Mouse (Mus musculus) heart, embryonic 12.5 days (tissue): Measurements from ENCODE around the gene Pecam1. TPM values are rescaled to one million over a fixed set of nuclear protein-coding genes. Genes with fewer than 3 reads are reported as not detected.
"Not testable (repeated sequence)": the region's sequence is repeated elsewhere in the genome, so short reads cannot be mapped to it uniquely, and the experiment has no call there.

Source experiments
- ATAC-seq: fragments of 200-750 bp; cut with Nextera tagmentation; 2 replicates; pipeline ENCODE4 v1.8.0; 2017; ENCODE audit warnings: moderate TSS enrichment, moderate library complexity; ENCODE audit not compliant: insufficient number of reproducible peaks, low FRiP score
- H3K27ac ChIP-seq: fragments of 300-500 bp; sonication (generic); 2 replicates; pipeline ENCODE4 v1.5.1; 2016; ENCODE audit warnings: mild to moderate bottlenecking, moderate library complexity; ENCODE audit not compliant: poor library complexity, severe bottlenecking
- H3K27me3 ChIP-seq: fragments of 300-500 bp; sonication (generic); replicated peaks from 2 replicates; pipeline ENCODE4 v1.6.1; 2016; ENCODE audit warnings: mild to moderate bottlenecking, moderate library complexity
- H3K36me3 ChIP-seq: fragments of 300-500 bp; sonication (generic); 2 replicates; pipeline ENCODE4 v1.6.1; 2016; ENCODE audit warnings: mild to moderate bottlenecking, moderate library complexity
- H3K4me1 ChIP-seq: fragments of 300-500 bp; sonication (generic); replicated peaks from 2 replicates; pipeline ENCODE4 v1.6.1; 2016; ENCODE audit warnings: mild to moderate bottlenecking
- H3K4me2 ChIP-seq: fragments of 300-500 bp; sonication (generic); 2 replicates; pipeline ENCODE4 v1.6.1; 2016; ENCODE audit warnings: mild to moderate bottlenecking, moderate library complexity
- H3K4me3 ChIP-seq: fragments of 300-500 bp; sonication (generic); 2 replicates; pipeline ENCODE4 v1.5.1; 2016; ENCODE audit warnings: mild to moderate bottlenecking
- H3K9ac ChIP-seq: fragments of 300-500 bp; sonication (generic); 2 replicates; pipeline ENCODE4 v1.6.1; 2016; ENCODE audit warnings: mild to moderate bottlenecking, moderate library complexity
- H3K9me3 ChIP-seq: fragments of 300-500 bp; sonication (generic); replicated peaks from 2 replicates; pipeline ENCODE4 v1.6.1; 2016; ENCODE audit warnings: mild to moderate bottlenecking, moderate library complexity
- WGBS: fragments of 180-500 bp; shearing (Covaris S2); methylation state at CpG from one replicate; pipeline ENCODE4 v1.1.7; 2016; 5-methylcytosine and 5-hydroxymethylcytosine counted together
- polyA plus RNA-seq: library from polyadenylated mRNA; unstranded; fragments of >200 nt; fragmentation: Nextera tagmentation; extraction: Ambion mirVana; gene quantifications from 2 replicates; pipeline ENCODE4 v1.2.1, GENCODE M21; 2016

Pecam1 gene
- polyA plus RNA-seq, 1 experiment from 2014 or later: 67.9 TPM

DNA sequence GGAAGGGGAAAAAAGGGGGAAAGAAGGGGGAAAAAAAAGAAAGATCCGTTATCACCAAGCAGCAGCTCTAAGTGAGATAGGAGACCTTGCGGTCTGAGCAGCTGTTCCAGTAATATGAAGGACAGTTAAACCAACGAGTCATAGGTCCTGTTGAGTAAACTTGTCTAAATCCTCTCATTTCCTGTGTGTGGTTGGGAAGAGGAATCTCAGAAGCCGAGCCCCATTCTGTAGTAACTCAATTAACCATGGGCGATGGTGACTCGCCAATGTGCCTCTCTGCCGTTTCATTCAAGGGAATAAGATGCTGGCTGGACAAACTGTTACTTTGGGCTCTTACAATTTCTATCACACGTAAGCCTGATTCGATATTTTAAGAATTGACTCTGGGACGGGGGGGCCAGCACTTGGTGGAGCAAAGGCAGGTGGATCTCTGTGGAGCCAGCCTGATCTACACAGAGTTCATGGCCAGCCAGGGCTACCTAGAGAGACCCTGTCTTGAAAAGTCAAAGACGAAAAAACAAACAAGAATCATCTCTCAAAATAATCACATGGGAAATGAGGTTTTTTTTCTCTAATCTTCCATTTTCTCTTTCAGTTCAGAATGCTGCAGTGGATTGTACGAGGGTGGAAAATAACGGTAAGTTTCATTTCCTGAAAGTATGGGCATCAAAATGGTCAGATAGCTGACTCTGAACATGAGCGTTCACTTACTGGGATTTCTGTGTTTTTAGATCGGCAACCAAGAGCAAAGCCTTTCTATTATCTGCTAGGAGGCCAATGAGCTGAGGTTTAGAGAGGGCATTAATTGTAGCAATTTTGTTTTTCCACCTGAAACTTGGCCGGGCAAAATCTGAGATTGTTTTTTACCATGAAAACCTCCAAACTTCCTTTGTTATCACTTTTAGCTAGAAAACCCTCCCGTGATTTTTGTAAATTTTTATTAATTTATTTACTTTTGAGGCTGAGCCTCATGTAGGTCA lies 901 bp upstream of the Pecam1 start, which contains the start of gene Milr1:
Milr1 (plus strand) TSS at position 188 of the 980 bp plus-strand sequence.
- H3K36me3 ChIP-seq: no peaks in the 10 kb centered on the region
- H3K9ac ChIP-seq: no peak within 1 kb of the TSS
- H3K4me3 ChIP-seq: no peak within 1 kb of the TSS
- H3K27me3 ChIP-seq: no peaks in the 10 kb centered on the region
- no peaks in the 10 kb centered on the region for H3K9me3 ChIP-seq
- no peak within 1 kb of the TSS for H3K4me2 ChIP-seq
- no peak for ATAC-seq
- H3K27ac ChIP-seq: no peak within 1 kb of the TSS
- peaks cover 9% of the 10 kb centered on the region; the same call in 1 of the 2 replicates for H3K4me1 ChIP-seq
- WGBS: 72% methylated on average over 17 of the region's 17 CpGs

DNA sequence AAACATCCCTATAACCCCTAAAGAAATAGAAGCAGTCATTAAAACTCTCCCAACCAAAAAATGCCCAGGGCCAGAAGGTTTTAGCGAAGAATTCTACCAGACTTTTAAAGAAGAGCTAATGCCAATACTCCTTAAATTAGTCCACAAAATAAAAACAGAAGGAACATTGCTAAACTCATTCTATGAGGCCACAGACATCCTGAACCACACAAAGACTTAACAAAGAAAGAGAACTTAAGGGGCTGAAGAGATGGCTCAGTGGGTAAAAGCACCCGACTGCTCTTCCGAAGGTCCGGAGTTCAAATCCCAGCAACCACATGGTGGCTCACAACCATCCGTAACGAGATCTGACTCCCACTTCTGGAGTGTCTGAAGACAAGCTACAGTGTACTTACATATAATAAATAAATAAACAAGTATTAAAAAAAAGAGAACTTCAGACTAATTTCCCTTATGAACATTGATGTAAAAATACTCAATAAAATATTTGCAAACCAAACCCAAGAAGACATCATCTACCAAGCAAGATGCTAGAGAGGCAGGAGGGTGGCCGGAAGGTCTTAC lies 789 bp downstream of the Pecam1 start:
- not testable (repeated sequence) for H3K9me3 ChIP-seq, ATAC-seq, H3K27me3 ChIP-seq, H3K4me1 ChIP-seq, H3K4me3 ChIP-seq, H3K36me3 ChIP-seq, H3K4me2 ChIP-seq, H3K9ac ChIP-seq, H3K27ac ChIP-seq
- 95% methylated on average over 7 of the region's 7 CpGs for WGBS

DNA sequence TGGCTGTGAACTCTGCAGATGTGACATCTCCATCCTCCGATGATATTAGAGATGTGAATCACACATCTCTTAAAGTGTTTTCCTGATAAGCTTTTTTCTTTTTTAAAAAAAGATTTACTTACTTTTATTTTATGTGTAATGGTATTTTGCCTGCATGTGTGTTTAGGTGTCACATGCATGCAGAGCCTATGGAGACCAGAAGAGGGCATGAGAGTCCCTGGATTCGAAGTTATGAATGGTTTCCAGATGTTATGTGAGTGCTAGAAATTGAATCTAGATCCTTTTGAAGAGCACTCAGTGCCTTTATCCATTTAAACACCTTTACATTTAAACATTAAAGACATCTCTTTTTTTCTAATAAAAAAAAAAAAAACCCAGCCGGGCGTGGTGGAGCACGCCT lies 5.5 kb downstream of the Pecam1 start:
- H3K27me3 ChIP-seq: no peaks in the 10 kb centered on the region
- no peak overlapping the region for H3K4me3 ChIP-seq
- H3K9me3 ChIP-seq: 0 out of 2 replicates have a peak, but pooled peaks cover 3% of the 10 kb centered on the region
- H3K4me2 ChIP-seq: no peak overlapping the region
- H3K4me1 ChIP-seq: no peaks in the 10 kb centered on the region
- H3K27ac ChIP-seq: no peak overlapping the region
- H3K9ac ChIP-seq: no peak overlapping the region
- WGBS: 87% methylated on average over 5 of the region's 5 CpGs
- no peak for ATAC-seq
- H3K36me3 ChIP-seq: no peaks in the 10 kb centered on the region

DNA sequence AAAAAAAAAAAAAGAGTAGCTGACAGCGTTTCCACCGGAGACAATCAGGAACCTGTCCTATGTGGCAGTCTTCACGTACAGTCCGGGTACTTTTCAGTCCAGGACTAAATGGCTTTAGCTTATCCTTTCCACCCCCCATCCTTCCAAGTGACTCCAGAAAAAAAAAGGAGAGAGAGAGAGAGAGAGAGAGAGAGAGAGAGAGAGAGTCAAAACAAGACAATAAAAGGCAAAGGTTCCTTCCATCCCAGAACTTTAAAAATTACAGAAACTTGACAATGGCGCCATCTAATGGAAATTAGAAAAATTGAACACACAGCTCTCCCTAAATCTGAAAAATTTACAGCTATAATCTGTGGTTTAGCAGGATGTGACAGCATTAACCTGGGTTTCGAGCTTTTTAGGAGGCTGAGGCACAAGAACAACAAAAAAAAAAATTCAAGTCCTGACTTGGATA lies 8.0 kb downstream of the Pecam1 start:
- Histone ChIP-seq H3K9me3 (0 out of 2 replicates have a peak, but pooled peaks cover 3% of the 10 kb centered on the region), H3K27me3 (no peaks in the 10 kb centered on the region), H3K9ac (no peak overlapping the region), H3K4me1 (peaks cover under 1% of the 10 kb centered on the region; the same call in 1 of the 2 replicates), H3K4me2 (no peak overlapping the region), H3K27ac (no peak overlapping the region), H3K4me3 (no peak overlapping the region), H3K36me3 (no peaks in the 10 kb centered on the region)
- no peak for ATAC-seq
- WGBS: 43% methylated on average over 6 of the region's 6 CpGs

DNA sequence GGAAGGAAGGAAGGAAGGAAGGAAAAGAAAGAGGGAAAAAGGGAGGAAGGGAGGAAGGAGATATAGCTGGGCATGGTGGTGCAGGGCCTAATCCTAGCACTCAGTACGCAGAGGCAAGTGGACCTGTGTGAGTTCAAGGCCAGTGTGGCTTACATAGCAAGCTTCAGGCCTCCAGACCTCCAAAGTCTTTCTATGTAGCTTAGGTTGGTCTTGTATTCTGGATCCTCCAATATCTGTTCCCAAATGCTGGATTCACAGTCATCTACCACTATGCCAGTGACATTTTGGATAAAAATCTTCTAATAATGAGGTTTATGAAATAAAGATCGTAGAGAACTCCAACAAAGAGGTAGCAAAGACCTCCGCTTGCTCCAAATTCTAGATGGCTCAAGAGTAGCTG lies 8.6 kb downstream of the Pecam1 start:
- 86% methylated on average over 3 of the region's 3 CpGs for WGBS
- 0 out of 2 replicates have a peak, but pooled peaks cover 3% of the 10 kb centered on the region for H3K9me3 ChIP-seq
- H3K4me1 ChIP-seq: peaks cover 6% of the 10 kb centered on the region
- no peaks in the 10 kb centered on the region for H3K36me3 ChIP-seq
- no peak overlapping the region for H3K9ac ChIP-seq
- no peak overlapping the region for H3K4me2 ChIP-seq
- no peak overlapping the region for H3K27ac ChIP-seq
- H3K4me3 ChIP-seq: no peak overlapping the region
- H3K27me3 ChIP-seq: no peaks in the 10 kb centered on the region
- ATAC-seq: no peak

DNA sequence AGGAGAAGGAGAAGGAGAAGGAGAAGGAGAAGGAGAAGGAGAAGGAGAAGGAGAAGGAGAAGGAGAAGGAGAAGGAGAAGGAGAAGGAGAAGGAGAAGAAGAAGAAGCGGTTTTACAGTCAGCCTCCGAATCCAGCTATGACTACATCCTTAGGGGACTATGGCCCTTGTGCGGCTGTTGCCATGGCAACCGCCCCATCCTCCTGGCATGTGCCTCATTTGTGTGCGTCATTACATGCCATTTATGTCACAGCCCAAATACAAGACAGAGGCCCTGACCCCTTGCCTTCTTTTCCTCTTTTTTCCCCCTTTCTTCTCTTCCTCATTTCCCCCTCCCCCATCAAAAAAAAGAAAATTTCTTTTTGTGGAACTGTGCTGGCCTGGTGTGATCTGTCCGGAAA lies 9.2 kb downstream of the Pecam1 start:
- H3K4me1 ChIP-seq: peaks cover 6% of the 10 kb centered on the region
- no peak overlapping the region for H3K9ac ChIP-seq
- H3K27ac ChIP-seq: no peak overlapping the region
- H3K4me3 ChIP-seq: no peak overlapping the region
- 70% methylated on average over 6 of the region's 6 CpGs for WGBS
- no peak for ATAC-seq
- H3K36me3 ChIP-seq: no peaks in the 10 kb centered on the region
- 0 out of 2 replicates have a peak, but pooled peaks cover 3% of the 10 kb centered on the region for H3K9me3 ChIP-seq
- H3K27me3 ChIP-seq: no peaks in the 10 kb centered on the region
- H3K4me2 ChIP-seq: no peak overlapping the region

DNA sequence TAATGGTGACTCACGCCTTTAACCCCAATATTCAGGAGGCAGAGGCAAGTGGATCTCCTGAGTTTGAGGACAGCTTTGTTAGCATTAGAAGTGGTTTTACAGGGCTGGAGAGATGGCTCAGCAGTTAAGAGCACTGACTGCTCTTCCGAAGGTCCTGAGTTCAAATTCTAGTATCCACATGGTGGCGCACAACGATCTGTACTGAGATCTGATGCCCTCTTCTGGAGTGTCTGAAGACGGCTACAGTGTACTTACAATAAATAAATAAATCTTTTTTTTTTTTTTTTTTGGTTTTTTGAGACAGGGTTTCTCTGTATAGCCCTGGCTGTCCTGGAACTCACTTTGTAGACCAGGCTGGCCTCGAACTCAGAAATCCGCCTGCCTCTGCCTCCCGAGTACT lies 9.7 kb downstream of the Pecam1 start:
- H3K27ac ChIP-seq, H3K27me3 ChIP-seq, ATAC-seq, H3K4me2 ChIP-seq, H3K9me3 ChIP-seq, H3K4me1 ChIP-seq, H3K9ac ChIP-seq, H3K36me3 ChIP-seq, H3K4me3 ChIP-seq: not testable (repeated sequence)
- WGBS: 96% methylated on average over 5 of the region's 8 CpGs

DNA sequence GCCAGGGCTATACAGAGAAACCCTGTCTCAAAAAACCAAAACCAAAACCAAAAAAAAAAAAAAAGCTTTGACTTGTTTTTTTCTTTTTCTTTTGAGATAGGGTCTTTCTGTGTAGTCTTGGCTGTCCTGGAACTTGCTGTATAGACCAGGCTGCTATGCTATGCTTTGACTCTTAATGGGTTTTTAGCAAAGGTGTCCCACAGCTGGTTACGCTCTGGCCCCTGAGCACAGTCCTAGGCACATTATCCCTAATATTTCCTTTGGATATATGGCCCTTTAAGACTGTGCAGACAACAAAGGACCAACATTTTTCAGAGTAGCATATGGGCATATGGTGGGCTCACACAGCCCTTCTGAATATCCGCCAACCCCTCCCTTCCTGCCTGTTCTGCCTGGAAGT lies 11.3 kb downstream of the Pecam1 start:
- Histone ChIP-seq H3K4me3 (no peak overlapping the region), H3K27me3 (no peaks in the 10 kb centered on the region), H3K9me3 (no peaks in the 10 kb centered on the region), H3K4me2 (no peak overlapping the region), H3K4me1 (peaks cover 6% of the 10 kb centered on the region), H3K36me3 (no peaks in the 10 kb centered on the region), H3K9ac (no peak overlapping the region), H3K27ac (no peak overlapping the region)
- 99% methylated on average over 2 of the region's 2 CpGs for WGBS
- no peak for ATAC-seq

DNA sequence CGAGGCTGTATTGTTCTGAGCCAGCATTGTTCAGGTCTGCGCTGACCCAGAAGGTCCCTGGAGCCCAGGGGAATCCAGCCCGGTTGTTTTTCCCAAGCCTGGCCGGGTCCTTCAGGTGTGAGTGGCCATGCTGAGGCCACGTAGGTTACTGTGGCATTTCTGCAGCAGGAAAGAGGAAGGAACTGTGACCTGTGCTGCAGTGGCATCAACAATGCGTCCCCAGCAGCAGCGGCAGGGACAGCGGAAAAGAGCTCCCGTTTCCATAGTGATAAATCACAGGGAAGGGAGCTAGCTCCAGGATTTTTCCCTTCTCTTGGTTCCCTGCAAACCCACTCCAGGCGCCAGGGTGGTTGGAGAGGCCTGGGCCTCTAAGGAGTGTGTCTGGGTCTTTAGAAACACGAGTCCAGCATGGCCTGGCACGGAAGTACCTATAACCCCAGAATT lies 13.2 kb downstream of the Pecam1 start:
- H3K4me3 ChIP-seq: no peak overlapping the region
- ATAC-seq: peak; percentile 33; the same call in 1 of the 2 replicates
- H3K9me3 ChIP-seq: no peaks in the 10 kb centered on the region
- no peaks in the 10 kb centered on the region for H3K27me3 ChIP-seq
- H3K36me3 ChIP-seq: no peaks in the 10 kb centered on the region
- H3K27ac ChIP-seq: 0 out of 2 replicates have a peak overlapping the region, but pooled peaks have one; percentile 24
- no peak overlapping the region for H3K4me2 ChIP-seq
- peaks cover 6% of the 10 kb centered on the region for H3K4me1 ChIP-seq
- H3K9ac ChIP-seq: no peak overlapping the region
- 32% methylated on average over 12 of the region's 12 CpGs for WGBS

DNA sequence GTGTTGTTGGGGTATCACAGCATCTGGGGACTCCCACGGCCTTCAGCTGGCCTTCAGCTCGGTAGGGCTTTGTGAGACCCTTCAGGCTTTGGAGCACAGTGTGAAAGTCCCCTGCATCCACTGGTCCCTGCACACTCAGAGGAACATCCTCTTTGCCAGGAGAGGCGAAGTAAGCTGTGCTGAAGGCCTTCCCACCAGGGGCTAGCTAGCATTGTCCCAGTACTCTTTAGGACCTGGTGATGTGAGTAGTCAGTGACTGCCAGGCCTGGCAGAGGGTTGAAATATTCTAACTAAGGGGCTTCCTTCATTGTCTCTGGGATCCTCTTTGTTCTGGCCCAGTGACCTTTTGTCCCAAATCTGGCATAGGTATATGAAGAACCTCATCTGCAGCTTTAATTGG lies 13.8 kb downstream of the Pecam1 start:
- WGBS: 81% methylated on average over 3 of the region's 3 CpGs
- H3K4me3 ChIP-seq: no peak overlapping the region
- no peak overlapping the region for H3K27ac ChIP-seq
- no peak overlapping the region for H3K9ac ChIP-seq
- no peaks in the 10 kb centered on the region for H3K36me3 ChIP-seq
- no peak overlapping the region for H3K4me2 ChIP-seq
- no peaks in the 10 kb centered on the region for H3K27me3 ChIP-seq
- peaks cover 6% of the 10 kb centered on the region for H3K4me1 ChIP-seq
- no peak for ATAC-seq
- no peaks in the 10 kb centered on the region for H3K9me3 ChIP-seq

DNA sequence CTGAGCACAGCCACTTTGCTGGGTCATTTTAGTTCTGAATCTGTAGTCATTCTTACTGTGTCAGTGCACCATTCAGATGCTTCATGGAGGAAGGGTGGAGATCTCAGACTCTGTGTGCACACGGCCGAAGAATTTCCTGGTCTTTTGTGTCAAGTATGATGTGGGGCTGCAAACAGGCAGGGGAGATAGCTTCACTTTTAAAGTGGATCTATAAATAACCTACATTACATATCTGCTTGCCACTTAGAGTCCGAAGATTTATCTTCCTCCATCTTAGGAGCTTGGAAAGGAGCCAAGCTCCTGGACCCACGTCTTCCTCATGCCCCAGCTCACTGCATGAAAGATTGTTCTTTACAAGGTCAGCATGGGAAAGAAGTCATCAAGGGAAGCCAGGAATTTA lies 19.7 kb downstream of the Pecam1 start:
- Histone ChIP-seq H3K27ac (peak overlapping the region; percentile 86), H3K36me3 (no peaks in the 10 kb centered on the region), H3K27me3 (no peaks in the 10 kb centered on the region), H3K9ac (no peak overlapping the region), H3K4me2 (peak overlapping the region; percentile 18; the same call in 1 of the 2 replicates), H3K4me3 (no peak overlapping the region), H3K4me1 (peaks cover 36% of the 10 kb centered on the region), H3K9me3 (peaks cover 7% of the 10 kb centered on the region)
- 0 out of 2 replicates have a peak, but pooled peaks have one; percentile 33 for ATAC-seq
- 11% methylated on average over 4 of the region's 4 CpGs for WGBS
